Mouse (Mus musculus): ENCODE data around the gene Tnni1.
A peak's percentile ranks its signal among the peaks of the same experiment; 100 is the strongest.

Gene Tnni1

DNA sequence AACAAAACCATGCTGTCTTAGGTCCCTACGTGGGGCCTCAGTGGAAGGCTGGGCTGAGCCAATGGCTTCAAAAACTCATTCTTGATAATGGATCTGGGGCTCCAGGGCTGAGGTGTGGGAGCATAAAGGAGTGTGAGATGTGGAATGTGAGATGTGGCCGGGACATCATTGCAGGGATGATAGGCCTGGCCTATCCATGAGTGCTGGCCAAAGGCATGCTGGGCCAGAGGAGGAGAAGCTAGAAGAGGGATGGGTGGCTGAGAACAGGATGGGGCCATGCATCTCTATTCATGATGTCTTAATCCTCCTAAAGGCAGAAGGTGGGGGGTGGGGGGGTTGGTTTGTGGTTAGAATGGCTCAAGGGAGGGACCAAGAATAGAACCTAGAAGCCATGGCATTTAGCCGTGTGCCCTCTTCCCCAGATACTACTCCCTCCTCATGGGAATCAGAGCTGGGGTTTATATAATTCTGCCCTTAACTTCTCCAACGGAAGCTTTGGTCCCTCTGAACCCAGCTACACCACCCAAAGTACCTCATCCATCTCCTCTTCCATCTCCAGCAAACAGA lies 11.8 kb upstream of the Tnni1 start:
- no peak for DNase-seq (ENCODE audit: low spot score)

GRCm38 (mm10) chr1:135768400-135768799 lies 10.8 kb upstream of the Tnni1 start:
- no peak for DNase-seq (ENCODE audit: low spot score)

DNA sequence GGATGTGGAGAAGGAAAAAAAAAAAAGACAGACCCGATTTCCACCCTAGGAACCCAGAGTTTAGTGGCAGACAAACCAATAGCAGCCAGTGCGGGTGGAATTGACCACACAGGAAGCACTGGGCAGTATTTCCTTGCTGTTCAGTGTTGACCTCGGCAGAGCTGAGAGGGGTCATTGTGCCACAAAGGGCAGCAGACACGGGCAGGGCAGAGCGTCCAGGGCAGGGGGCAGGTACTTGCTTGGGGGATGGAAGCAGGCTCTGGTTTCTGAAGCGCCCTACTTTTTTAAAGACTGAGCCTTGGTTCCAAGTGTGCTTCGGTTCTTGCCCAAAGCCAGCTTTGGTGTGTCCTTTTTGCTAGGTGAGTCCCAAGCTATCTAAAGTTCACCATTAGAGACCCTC lies 9.0 kb upstream of the Tnni1 start:
- DNase-seq (ENCODE audit: low spot score) = no peak

DNA sequence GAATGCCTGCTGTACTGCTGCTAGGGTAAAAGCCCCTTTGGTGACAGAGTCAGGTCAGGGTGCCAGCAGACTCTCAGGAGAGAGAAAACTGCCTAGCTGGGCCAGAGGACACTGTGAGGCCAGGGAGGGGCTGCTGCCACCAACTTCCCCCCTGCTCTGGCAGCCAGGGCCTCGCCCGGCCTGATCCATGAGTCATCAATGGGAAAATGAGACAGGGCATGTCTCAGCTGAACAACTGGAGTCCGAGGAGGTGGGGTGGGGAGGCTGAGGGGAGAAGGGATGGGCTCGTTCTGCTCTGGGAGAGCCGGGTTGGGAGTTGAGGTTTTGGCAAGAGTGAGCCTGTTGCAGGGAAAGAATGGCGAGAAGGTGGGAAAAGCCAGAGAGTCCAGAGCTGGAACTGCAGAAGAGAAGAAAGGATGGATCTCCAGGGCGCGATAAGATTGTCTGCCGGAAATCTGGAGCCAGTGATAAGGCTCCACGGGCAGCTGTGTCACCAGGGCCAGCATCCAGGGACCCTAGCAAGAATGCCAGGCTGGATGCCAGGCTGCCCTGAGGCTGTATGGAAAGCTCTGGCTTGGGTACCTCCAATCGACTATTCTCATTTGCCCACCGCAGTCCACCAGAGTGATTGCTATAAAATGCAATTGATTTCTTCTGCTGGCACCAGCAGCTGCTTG lies 8.2 kb upstream of the Tnni1 start:
- DNase-seq (ENCODE audit: low spot score) = peak; percentile 33

- no peak for DNase-seq (ENCODE audit: low spot score)
These were observed 7.7 kb upstream of the Tnni1 start for GRCm38 (mm10) chr1:135771573-135771970.

- DNase-seq (ENCODE audit: low spot score) = no peak
These were observed 2.6 kb upstream of the Tnni1 start for GRCm38 (mm10) chr1:135776596-135776995.

GRCm38 (mm10) chr1:135777046-135777445 lies 2.2 kb upstream of the Tnni1 start:
- no peak for DNase-seq (ENCODE audit: low spot score)

- no peak for DNase-seq (ENCODE audit: low spot score)
These were observed 1.4 kb downstream of the Tnni1 start for GRCm38 (mm10) chr1:135780649-135781048.

DNA sequence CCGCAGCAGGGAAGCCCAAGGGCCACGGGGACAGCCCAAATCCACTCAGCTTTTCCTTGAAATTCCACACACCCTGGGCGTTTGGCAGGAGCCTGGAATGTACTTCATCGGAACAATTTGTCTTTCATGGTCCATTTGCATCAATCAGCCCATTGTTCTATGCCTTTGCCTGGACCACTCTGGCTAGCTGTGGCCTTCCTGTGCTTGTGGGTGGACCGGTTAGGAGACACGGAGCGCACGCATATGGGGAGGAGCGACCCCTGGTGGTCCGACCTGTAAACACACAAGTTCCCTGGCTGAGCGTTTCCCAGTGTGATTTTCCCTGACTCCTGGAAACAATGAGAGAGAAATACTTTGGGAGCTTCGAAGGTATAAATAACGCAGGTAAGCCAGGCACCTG lies 2.0 kb downstream of the Tnni1 start:
- DNase-seq (ENCODE audit: low spot score) = peak; percentile 75

DNA sequence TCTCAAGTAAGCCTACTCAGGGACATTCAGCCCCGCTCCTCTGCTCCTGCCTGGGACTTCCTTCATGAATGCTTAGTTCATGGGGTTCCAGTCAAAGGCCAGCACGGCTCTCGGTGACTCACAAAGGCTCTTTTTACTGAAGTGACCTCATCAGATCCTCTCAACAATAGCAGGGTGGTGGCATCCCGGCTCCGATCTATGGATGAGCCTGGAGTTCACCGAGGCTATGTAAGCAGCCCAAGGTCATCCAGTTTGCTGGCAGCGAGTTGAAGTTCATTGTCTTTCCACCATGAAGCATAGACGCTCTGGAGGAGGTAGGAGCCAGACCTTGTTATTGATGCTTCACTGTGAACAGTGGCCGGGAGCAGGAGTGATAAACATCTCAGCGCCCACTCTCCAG lies 3.6 kb downstream of the Tnni1 start:
- no peak for DNase-seq (ENCODE audit: low spot score)

DNA sequence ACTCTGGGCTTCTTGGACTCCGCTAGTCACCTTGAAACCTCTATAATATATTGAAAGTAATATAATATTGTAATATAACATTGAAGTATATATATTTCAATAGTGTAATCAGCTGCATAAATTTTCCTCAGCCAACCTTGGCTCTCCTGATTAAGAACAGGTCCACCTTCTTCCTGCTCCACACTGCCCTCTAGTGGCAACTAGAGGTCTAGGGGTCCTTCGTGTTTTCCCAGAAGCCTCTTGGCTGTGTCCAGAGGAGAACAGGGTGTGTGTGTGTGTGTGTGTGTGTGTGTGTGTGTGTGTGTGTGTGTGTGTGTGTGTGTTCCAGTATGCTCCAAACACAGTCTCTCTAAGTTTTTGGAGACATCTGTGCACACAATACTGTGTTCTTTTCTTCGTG lies 8.6 kb downstream of the Tnni1 start:
- peak; percentile 74 for DNase-seq (ENCODE audit: low spot score)

- peak; percentile 42 for DNase-seq (ENCODE audit: low spot score)
These were observed 9.5 kb downstream of the Tnni1 start for GRCm38 (mm10) chr1:135788708-135789107.

- peak; percentile 58 for DNase-seq (ENCODE audit: low spot score)
These were observed 10.6 kb downstream of the Tnni1 start for GRCm38 (mm10) chr1:135789815-135790214.

DNA sequence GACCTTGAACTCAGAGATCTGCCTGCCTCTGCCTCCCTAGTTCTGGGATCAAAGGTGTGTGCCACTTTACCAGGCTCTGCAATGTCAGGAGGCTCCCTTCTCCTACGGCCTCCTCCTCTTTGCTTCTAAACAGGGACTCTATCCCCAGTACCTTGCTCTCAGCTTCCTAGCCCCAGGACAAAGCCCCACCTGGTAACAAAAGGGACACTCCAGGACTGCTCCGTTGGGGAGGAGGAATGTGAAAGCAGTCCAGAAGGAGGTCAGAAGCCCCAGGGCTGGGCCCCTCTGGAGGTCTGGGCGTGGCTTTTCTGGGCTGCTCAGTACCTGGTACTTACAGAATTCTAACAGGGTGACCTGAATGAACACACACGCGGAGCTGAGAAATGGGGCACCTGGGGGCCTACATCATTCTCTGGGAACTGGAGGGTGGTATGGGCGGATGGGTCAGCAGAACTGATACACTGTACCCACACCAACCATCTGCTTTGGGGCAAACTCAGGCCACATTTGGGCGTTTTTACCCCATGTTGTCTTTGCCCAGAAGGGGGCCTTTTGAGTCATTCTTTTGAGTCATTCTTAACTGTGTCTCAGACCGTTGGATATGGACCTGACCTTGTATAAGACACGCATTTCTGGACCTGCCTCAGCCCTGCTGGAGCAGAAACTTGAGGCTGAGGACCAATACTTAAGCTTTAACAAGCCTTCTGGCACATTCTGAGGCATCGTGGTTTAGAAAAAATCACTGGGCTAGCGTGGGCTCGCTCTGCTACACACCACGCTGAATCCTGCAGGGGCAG lies 13.1 kb downstream of the Tnni1 start:
- no peak for DNase-seq (ENCODE audit: low spot score)

DNA sequence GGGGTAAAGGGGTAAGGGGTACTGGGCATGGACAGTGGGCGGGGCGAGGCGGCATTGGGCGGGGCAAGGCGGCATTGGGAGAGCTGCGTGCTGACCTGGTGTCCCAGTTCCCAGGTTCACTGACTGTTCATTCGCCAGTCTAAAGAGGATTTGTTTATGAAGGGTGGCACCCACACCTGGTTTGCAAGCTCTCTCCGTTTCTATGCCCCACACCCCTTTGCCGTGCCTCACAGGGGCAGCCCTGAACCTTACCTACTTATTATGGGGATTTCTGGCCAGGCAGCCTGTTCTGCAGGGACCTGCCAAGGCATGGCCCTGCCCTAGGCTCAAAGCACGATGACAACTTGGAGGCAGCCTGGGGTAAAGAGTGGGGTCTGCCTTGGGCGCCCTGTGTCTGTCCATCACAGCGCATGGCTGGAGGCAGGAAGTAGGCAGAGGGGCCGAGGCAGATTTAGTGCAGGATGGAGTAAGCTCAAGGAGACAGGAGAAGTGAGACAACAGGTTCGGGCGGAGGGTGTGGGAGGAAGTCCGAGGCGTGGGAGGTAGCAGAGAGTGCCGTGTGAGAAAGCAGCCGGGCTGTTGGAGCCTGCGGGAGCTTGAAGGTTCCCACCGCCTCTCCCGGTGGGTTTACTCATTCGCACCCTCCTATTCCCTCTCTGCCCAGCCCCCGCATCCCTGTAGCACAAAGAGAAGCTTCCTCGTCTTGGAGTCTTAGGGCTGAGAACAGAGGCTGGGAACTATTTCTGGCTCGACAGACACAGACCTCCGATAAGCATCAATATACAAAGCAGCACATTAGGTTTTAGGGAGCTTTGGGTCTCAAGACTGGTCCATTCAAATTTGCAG lies 14.4 kb downstream of the Tnni1 start:
- DNase-seq (ENCODE audit: low spot score) = peak; percentile 78

GRCm38 (mm10) chr1:135794216-135795134 lies 15.2 kb downstream of the Tnni1 start:
- no peak for DNase-seq (ENCODE audit: low spot score)

GRCm38 (mm10) chr1:135798492-135798891 lies 19.3 kb downstream of the Tnni1 start:
- no peak for DNase-seq (ENCODE audit: low spot score)

GRCm38 (mm10) chr1:135799109-135799627 lies 19.9 kb downstream of the Tnni1 start:
- no peak for DNase-seq (ENCODE audit: low spot score)

GRCm38 (mm10) chr1:135800192-135800950 lies 21.1 kb downstream of the Tnni1 start:
- DNase-seq (ENCODE audit: low spot score) = peak; percentile 48

GRCm38 (mm10) chr1:135807546-135807945 lies 28.3 kb downstream of the Tnni1 start:
- no peak for DNase-seq (ENCODE audit: low spot score)
